Mouse (Mus musculus) midbrain, embryonic 11.5 days (tissue): ENCODE measurements around the gene Thsd4. TPM values are rescaled to one million over a fixed set of nuclear protein-coding genes. Genes with fewer than 3 reads are reported as not detected.
"Not testable (repeated sequence)": the region's sequence is repeated elsewhere in the genome, so short reads cannot be mapped to it uniquely, and the experiment has no call there.

Experiments
- ATAC-seq: fragments of 200-750 bp; cut with Nextera tagmentation; 2 replicates; pipeline ENCODE4 v1.8.0; 2017; ENCODE audit warnings: moderate TSS enrichment, moderate library complexity; ENCODE audit not compliant: low FRiP score
- DNase-seq: peaks from one replicate; pipeline ENCODE4 v3.0.0; 2015; ENCODE audit warnings: low spot score; ENCODE audit errors: missing footprints
- H3K27ac ChIP-seq: fragments of 300-500 bp; sonication (generic); 2 replicates; pipeline ENCODE4 v1.5.1; 2014; ENCODE audit warnings: low read depth, low read length
- H3K27me3 ChIP-seq: fragments of 300-500 bp; sonication (generic); 2 replicates; pipeline ENCODE4 v1.6.1; 2014; ENCODE audit warnings: mild to moderate bottlenecking, low read length, moderate library complexity, mixed read lengths; ENCODE audit not compliant: control insufficient read depth, insufficient read depth
- H3K36me3 ChIP-seq: fragments of 300-500 bp; sonication (generic); 2 replicates; pipeline ENCODE4 v1.6.1; 2014; ENCODE audit warnings: mild to moderate bottlenecking, low read length, moderate library complexity, mixed read lengths; ENCODE audit not compliant: control insufficient read depth, insufficient read depth
- H3K4me1 ChIP-seq: fragments of 300-500 bp; sonication (generic); 2 replicates; pipeline ENCODE4 v1.6.1; 2014; ENCODE audit warnings: low read length; ENCODE audit not compliant: control insufficient read depth, insufficient read depth
- H3K4me2 ChIP-seq: fragments of 300-500 bp; sonication (generic); 2 replicates; pipeline ENCODE4 v1.6.1; 2014; ENCODE audit warnings: mild to moderate bottlenecking, moderate library complexity
- H3K4me3 ChIP-seq: fragments of 300-500 bp; sonication (generic); 2 replicates; pipeline ENCODE4 v1.5.1; 2014; ENCODE audit warnings: low read depth, low read length
- H3K9ac ChIP-seq: fragments of 300-500 bp; sonication (generic); 2 replicates; pipeline ENCODE4 v1.6.1; 2014; ENCODE audit warnings: low read length
- H3K9me3 ChIP-seq: fragments of 300-500 bp; sonication (generic); 2 replicates; pipeline ENCODE4 v1.6.1; 2016; ENCODE audit warnings: low read length; ENCODE audit not compliant: control insufficient read depth
- WGBS: fragments of 180-500 bp; shearing (Covaris S2); extraction: QIAGEN DNeasy Blood & Tissue Kit; methylation state at CpG from one replicate; pipeline ENCODE4 v1.1.7; 2014; 5-methylcytosine and 5-hydroxymethylcytosine counted together
- polyA plus RNA-seq: library from polyadenylated mRNA; unstranded; fragments of >200 nt; fragmentation: Nextera tagmentation; extraction: Ambion mirVana; gene quantifications from 2 replicates; pipeline ENCODE4 v1.2.1, GENCODE M21; 2014

The Thsd4 gene
- polyA plus RNA-seq, 1 experiment from 2014 or later: 6.4 TPM

GRCm38 (mm10) chr9:59958115-59958514, 563.7 kb downstream of the Thsd4 start:
- 85% methylated on average over 1 of the region's 1 CpGs for WGBS
- not testable (repeated sequence) for H3K9me3 ChIP-seq, H3K4me2 ChIP-seq, H3K27ac ChIP-seq, H3K9ac ChIP-seq, H3K27me3 ChIP-seq, ATAC-seq, H3K4me3 ChIP-seq, H3K4me1 ChIP-seq, H3K36me3 ChIP-seq
- peak; percentile 37 for DNase-seq

- Histone ChIP-seq H3K4me1 (no peaks in the 10 kb centered on the region), H3K9me3 (no peaks in the 10 kb centered on the region), H3K4me2 (no peak overlapping the region), H3K36me3 (no peaks in the 10 kb centered on the region), H3K27me3 (no peaks in the 10 kb centered on the region), H3K4me3 (no peak overlapping the region), H3K27ac (no peak overlapping the region), H3K9ac (no peak overlapping the region)
- no peak for ATAC-seq
- DNase-seq: peak; percentile 66
- 57% methylated on average over 6 of the region's 6 CpGs for WGBS
Measured at GRCm38 (mm10) chr9:59956496-59956895, 565.4 kb downstream of the Thsd4 start.

GRCm38 (mm10) chr9:59955692-59956091, 566.2 kb downstream of the Thsd4 start:
- WGBS: 84% methylated on average over 6 of the region's 6 CpGs
- no peak for ATAC-seq
- Histone ChIP-seq H3K36me3 (no peaks in the 10 kb centered on the region), H3K9ac (no peak overlapping the region), H3K27me3 (no peaks in the 10 kb centered on the region), H3K4me1 (no peaks in the 10 kb centered on the region), H3K9me3 (no peaks in the 10 kb centered on the region), H3K4me2 (no peak overlapping the region), H3K4me3 (no peak overlapping the region), H3K27ac (no peak overlapping the region)
- peak; percentile 41 for DNase-seq

- no peak overlapping the region for H3K4me2 ChIP-seq
- H3K9me3 ChIP-seq: no peaks in the 10 kb centered on the region
- ATAC-seq (no peak), DNase-seq (no peak)
- no peaks in the 10 kb centered on the region for H3K4me1 ChIP-seq
- no peak overlapping the region for H3K27ac ChIP-seq
- WGBS: 66% methylated on average over 3 of the region's 3 CpGs
- no peak overlapping the region for H3K9ac ChIP-seq
- H3K36me3 ChIP-seq: no peaks in the 10 kb centered on the region
- H3K4me3 ChIP-seq: no peak overlapping the region
- no peaks in the 10 kb centered on the region for H3K27me3 ChIP-seq
Measured at GRCm38 (mm10) chr9:59955199-59955598, 566.6 kb downstream of the Thsd4 start.

- Histone ChIP-seq H3K4me1 (no peaks in the 10 kb centered on the region), H3K36me3 (no peaks in the 10 kb centered on the region), H3K27ac (no peak overlapping the region), H3K27me3 (no peaks in the 10 kb centered on the region), H3K4me2 (no peak overlapping the region), H3K9ac (no peak overlapping the region), H3K9me3 (no peaks in the 10 kb centered on the region), H3K4me3 (no peak overlapping the region)
- DNase-seq: peak; percentile 75
- no peak for ATAC-seq
- 84% methylated on average over 7 of the region's 7 CpGs for WGBS
Measured at GRCm38 (mm10) chr9:59953556-59953955, 568.3 kb downstream of the Thsd4 start.

- no peak overlapping the region; the same call in 1 of the 2 replicates for H3K9ac ChIP-seq
- H3K27me3 ChIP-seq: no peaks in the 10 kb centered on the region
- H3K27ac ChIP-seq: no peak overlapping the region
- no peak overlapping the region for H3K4me3 ChIP-seq
- no peak overlapping the region for H3K4me2 ChIP-seq
- WGBS: 49% methylated on average over 8 of the region's 8 CpGs
- H3K4me1 ChIP-seq: no peaks in the 10 kb centered on the region
- ATAC-seq (no peak), DNase-seq (no peak)
- H3K36me3 ChIP-seq: no peaks in the 10 kb centered on the region
- no peaks in the 10 kb centered on the region for H3K9me3 ChIP-seq
Measured at GRCm38 (mm10) chr9:59952515-59953070, 569.3 kb downstream of the Thsd4 start.

GRCm38 (mm10) chr9:59951943-59952342, 569.9 kb downstream of the Thsd4 start:
- no peaks in the 10 kb centered on the region for H3K27me3 ChIP-seq
- H3K4me3 ChIP-seq: no peak overlapping the region
- no peaks in the 10 kb centered on the region for H3K36me3 ChIP-seq
- no peaks in the 10 kb centered on the region for H3K9me3 ChIP-seq
- no peak overlapping the region for H3K27ac ChIP-seq
- no peak for DNase-seq
- H3K9ac ChIP-seq: no peak overlapping the region
- no peaks in the 10 kb centered on the region for H3K4me1 ChIP-seq
- ATAC-seq: no peak
- no peak overlapping the region for H3K4me2 ChIP-seq
- 83% methylated on average over 4 of the region's 4 CpGs for WGBS

- no peaks in the 10 kb centered on the region for H3K4me1 ChIP-seq
- no peak overlapping the region for H3K9ac ChIP-seq
- 90% methylated on average over 9 of the region's 9 CpGs for WGBS
- no peaks in the 10 kb centered on the region for H3K36me3 ChIP-seq
- no peak overlapping the region for H3K4me2 ChIP-seq
- no peaks in the 10 kb centered on the region for H3K27me3 ChIP-seq
- no peaks in the 10 kb centered on the region for H3K9me3 ChIP-seq
- DNase-seq (no peak), ATAC-seq (no peak)
- no peak overlapping the region for H3K27ac ChIP-seq
- no peak overlapping the region for H3K4me3 ChIP-seq
Measured at GRCm38 (mm10) chr9:59951001-59951750, 570.7 kb downstream of the Thsd4 start.

GRCm38 (mm10) chr9:59949981-59950380, 571.9 kb downstream of the Thsd4 start:
- peak; percentile 59 for DNase-seq
- WGBS: 91% methylated on average over 5 of the region's 5 CpGs
- no peaks in the 10 kb centered on the region for H3K27me3 ChIP-seq

More at GRCm38 (mm10) chr9:59949981-59950380, 571.9 kb downstream of the Thsd4 start:
- H3K36me3 ChIP-seq: no peaks in the 10 kb centered on the region
- no peaks in the 10 kb centered on the region for H3K9me3 ChIP-seq
- no peak overlapping the region for H3K9ac ChIP-seq
- no peak overlapping the region for H3K4me2 ChIP-seq
- H3K27ac ChIP-seq: no peak overlapping the region
- H3K4me1 ChIP-seq: no peaks in the 10 kb centered on the region
- H3K4me3 ChIP-seq: no peak overlapping the region
- ATAC-seq: no peak
